Mouse (Mus musculus): ENCODE results near the gene Vmn1r1. TPM values are rescaled to one million over a fixed set of nuclear protein-coding genes. Genes with fewer than 3 reads are reported as not detected.

Gene Vmn1r1
- polyA plus RNA-seq, 1 experiment from 2014 or later = not detected

DNA sequence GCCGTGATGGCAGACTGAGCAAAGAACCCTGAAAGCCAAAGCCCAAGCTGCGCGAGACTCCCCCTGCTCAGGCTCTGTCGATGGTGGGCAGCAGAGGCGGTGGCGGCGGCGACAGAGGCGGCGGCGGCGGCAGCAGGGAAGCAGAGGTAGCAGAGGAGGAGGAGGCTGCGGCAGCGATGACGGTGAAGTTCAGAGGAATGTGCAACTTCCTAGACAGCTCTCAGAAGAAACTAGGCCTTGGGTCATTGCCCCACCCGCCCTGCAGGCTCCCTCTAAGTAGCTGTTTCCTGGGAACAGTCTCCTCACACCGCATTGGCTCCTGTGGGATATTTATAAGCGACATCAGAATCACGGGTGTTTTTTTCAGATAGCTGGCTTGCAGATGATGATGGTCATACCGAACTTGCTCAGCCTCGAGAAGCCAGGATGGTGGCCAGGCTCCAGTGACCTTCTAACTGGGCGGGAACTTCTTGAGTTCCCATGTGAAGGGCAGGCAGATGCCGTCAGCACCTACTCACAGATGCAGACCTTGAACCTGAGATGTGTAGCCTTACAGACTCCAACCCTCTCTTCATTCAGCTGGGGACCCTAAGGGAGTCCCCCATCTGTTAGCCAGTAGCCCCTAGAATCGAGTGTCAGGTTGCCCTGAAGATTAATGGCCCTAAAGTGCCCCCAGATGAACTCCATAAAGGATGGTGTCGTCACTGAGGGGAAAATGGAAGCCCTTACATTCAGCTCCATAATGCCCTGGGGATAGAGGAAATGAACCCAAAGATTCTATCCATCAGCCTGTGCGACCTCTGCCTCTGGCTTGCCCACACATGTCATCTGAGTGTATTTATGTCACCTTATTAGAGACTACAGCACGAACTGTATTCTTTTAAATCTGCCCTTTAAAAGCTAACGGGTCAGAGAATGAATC, 26.8 kb downstream of the Vmn1r1 start:
- DNase-seq (ENCODE audit: low spot score) = no peak

DNA sequence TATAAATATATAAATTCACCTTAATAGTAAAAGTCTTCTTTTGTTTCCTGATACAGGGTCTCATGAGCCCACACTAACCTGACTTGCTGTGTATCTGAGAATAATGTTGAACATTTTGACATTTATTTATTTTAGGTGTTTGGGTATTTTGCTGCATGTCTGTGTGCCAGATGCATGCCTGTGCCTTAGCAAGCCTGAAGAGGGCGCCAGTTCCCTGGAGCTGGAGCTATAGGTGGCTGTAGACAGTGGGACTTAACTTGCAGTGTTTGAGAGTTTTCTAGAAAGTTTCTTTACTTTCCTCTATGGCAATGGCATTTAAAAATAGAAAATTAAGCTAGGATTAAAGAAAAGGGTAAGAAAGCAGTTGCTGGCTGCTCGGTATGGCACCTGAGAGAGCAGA, 33.5 kb downstream of the Vmn1r1 start:
- peak; percentile 22 for DNase-seq (ENCODE audit: low spot score)

DNA sequence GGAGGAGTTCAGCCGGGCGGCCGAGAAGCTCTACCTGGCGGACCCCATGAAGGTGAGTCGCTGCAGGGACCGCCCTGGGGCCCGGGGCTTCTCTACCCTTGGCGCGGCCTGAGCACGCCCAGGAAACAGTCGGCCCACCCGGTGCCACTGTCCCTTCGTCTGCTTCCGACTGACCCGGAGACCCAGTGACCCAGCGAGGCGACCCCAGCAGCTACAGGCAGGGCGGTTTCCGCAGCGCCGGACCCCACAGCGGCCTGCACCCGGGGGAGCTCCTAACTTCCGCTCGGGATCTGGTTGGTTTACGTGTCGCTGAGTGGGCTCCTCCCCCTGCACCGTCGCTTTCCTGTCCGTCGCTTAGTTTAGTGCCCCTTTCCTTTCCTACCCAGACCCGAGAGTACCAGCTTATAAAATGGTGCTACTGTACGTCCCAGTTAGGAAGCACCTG, 39.3 kb downstream of the Vmn1r1 start:
- peak; percentile 91 for DNase-seq (ENCODE audit: low spot score)

DNA sequence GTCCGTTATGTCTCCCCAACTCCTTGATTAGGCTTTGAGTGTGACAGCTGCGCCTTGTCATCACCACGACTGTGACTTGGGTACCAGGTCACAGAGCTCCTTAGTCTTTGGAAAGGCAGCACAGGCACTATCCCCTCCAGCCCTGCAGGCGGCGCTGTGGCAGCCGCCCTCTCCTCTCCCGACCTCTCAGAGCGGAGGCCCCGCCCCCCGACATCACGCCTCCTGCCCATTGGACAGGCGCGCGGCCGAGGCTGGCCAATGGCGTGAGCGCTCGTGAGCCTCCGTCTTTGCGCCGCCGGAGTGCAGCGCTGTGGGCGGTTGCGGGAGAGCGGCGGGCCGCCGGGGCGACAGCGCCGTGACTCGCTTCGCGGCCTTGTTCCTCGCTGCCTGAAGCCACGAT, 39.8 kb downstream of the Vmn1r1 start, which contains the start of gene Srp9:
TSS of gene Srp9 (plus strand) at position 232 of the 400 bp plus-strand sequence.
- DNase-seq (ENCODE audit: low spot score) = peak; percentile 98

DNA sequence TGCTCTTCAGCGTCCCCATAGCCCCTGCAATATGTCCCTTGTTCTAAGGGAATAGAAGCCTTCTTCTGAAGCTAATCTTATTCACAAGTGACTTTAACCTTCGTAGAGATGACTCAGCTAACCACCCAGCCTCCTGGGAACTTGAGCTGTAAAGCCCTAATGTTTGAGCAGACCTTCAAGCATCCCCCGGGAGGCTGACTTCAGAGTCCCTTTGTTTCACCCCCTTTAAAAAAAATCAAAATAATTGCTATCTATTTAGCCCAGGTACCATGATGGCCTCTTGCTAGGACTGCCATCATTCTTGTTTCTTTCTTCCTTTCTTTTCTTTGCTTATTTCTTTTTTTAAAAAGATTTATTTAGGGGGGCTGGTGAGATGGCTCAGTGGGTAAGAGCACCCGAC, 41.9 kb downstream of the Vmn1r1 start:
- DNase-seq (ENCODE audit: low spot score) = no peak

DNA sequence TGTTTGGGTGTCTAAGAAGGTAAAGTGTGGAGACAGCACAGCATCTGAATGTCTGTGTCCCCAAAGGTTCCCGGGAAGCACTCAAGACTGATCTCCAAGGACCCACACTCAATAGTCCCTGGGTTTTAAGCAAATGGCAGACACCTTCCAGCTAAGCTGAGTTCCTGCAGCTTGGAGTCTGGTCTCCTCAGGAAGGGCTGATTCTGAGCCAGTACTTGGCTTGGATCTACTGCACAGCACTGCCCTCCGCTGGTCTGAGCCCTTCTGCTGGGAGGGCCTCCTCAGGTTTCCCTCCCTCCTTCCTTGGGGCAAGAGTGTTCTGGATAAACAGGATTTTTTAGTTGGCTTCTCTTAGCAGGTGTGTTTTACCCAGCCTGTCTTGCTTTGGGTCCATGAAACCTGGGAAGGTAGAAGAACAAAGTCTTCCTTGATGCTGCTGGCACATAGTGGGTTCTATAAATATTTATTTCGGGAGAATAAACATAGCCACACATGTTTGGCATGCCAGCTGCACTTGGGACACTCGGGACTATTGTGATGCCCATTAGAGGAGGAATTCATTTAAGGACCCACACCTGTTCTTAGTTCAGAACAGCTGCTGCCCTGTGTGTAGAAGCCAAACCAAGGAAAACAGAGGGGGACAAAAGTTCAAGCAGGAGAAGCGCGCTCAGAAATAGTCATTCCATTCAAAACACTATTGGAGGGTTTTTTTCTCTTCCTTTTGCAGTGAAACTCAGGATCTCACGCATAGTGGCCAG, 48.5 kb downstream of the Vmn1r1 start:
- DNase-seq (ENCODE audit: low spot score) = no peak

DNA sequence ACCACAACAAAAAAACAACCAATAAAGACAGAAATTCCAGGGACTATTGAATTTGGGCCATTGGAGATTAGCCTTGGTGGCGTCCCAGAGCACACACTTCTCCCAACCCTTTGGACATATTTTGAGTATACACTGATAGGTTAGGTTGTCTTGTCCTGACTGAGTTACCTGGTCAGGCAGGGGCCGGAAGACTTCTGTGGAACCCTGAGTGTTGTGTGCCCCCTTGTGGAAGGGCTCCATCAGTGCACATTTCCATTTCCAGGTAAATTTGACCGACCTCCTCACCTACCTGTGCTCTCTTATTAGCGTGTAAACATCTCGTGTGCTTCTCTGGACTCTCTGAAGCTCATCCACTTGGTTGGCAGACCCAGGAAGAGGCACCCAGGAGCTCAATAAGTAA, 49.1 kb downstream of the Vmn1r1 start:
- peak; percentile 63 for DNase-seq (ENCODE audit: low spot score)

DNA sequence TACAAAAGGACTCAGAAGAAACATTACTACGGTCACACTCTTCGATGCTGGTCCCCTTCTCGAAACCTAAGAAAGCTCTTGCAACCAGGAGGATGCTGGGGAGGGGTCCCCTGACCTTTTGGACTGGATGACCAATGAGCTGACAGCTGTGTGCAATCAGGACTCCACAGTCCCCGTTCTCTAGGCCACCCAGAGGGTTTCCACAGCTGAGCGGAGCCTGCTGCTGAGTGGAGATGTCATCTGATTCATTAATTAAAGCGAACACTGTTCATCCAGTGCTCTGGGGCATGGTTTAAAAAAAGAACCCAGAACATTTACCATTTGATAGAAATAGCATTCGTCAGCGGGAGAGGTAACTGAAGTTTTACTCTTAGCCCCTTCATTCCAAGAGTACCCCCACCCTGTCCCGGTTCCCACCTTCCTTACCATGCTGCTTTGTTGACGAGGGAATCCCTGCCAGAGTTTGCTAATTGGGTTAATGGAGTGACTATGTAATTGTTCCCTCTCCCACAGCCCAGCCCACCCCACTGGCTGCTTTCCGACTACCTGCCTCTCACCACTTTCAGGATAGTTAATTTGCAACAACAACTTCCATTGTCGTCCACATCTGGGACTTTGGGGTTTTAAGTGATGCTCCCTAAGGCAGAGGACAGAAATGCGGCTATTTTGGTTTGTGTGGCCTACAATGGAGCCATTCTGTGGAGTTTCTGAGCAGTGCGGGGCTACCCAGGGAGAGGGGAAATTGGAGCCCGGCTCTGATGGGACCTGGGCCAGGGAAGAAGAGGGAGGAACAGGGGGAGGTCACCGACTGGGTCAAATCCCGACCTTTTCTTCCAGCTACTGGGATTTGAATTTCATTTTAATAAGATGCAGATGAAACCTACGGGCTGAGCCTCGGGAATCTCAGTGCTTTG, 50.4 kb downstream of the Vmn1r1 start:
- no peak for DNase-seq (ENCODE audit: low spot score)

DNA sequence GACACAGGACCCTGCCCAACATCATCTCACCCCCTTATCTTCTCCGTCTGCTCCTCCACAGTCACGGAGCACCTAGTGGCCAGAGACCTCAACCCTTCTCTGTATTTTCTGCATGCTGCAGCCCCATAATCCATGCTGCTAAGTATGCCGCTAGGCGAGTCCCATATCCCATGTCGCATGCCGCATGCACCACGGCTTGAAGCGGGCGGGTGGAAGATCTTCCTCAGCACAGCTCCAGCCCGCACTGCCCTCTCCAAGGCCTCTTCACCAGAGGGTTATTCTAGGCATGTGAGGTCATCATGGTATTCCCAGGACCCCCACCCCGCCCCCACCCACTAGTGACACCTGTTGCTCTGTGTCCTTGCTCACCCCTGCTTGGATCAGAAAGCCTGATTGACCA, 51.2 kb downstream of the Vmn1r1 start:
- DNase-seq (ENCODE audit: low spot score) = no peak

DNA sequence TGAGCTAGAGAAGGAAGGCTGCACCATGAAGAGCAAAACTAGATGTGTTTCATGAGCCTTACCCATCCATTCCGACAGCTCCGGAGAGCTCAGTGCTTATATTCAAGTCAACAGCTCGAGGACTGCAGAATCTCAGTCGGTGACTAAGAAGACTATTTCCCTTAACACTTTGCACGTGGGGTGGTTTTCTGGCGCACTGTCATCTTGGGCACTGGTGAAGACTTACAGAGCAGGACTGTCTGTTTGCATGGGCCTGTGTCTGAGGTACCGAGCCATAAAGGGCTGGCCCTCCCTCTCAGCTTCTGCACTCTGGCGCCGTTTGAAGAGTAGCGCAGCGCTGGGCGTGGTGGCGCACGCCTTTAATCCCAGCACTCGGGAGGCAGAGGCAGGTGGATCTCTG, 51.9 kb downstream of the Vmn1r1 start:
- no peak for DNase-seq (ENCODE audit: low spot score)

DNA sequence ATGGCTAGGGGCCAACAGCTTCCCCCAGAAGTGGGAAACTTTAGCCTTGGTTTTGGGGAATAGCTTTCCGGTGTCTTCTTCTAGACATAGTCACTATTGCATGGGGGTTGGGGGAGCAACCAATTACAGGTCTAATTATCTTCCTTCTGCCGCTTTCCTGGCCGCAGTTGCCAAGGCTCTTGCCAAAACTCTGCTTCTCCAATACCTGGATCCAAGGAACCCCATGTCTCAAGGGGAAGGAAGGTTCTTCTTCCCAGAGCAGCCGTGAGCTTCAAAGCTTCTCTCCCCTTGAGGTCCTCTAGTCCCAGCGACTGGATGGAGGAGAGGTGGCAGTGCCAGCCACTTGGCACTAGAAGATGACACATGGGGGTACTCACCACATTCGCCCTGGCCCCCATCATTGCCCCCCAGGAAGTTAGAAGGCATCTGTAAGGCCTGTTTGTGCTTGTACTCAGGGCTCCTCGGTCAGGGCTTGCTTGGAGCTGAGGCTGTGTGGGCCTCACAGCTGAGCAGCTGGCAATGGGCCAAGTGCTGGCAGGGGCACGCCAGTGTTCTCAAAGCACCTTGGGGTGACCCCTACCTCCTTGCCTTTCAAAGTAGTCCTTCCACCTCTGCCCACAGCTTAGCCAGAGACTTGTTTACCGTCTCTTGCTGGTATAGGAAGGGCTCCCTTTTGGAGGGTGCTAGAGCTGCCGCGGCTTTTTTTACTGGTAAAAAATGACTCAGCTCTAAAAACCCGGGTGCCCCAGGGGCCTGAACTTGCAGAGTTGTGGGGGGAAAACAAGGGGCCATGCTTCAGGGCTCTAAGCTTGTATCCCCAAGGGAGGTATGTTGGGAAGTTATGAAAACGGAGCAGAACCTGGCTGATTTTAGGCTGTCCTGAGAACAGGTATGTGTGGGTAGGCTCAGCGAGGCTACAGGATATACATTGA, 52.6 kb downstream of the Vmn1r1 start:
- DNase-seq (ENCODE audit: low spot score) = peak; percentile 21

DNA sequence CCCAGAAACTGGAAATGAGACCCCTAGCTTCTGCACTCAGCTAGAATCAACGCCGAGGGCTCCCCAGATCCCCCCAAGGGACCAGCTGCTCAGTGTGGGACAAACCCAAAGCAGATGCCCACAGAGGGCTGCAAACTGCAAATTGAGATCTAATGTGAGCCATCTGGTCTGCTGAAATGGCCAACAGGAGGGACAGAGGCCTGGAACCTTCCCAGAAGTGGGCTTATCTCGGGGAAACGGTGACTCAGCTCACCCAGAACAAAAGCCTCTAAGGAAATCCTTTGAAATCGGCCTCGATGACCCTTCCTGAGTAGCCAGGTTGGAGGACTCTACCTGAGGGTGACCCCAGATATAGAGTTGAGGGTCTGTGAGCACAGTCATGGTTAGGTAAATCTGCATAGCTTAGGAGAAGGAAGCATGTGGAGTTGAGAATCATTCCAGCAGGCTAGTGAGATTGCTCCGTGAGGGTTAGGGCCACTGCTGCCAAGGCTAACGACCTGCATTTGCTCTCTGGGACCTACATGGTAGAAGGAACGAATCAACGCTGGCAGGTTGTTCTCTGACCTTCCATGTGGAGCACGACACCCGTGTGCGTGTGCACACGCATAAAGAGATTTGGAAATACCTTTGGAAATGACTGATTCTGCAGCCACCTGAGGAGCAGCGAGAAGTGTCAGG, 53.4 kb downstream of the Vmn1r1 start:
- DNase-seq (ENCODE audit: low spot score) = no peak

DNA sequence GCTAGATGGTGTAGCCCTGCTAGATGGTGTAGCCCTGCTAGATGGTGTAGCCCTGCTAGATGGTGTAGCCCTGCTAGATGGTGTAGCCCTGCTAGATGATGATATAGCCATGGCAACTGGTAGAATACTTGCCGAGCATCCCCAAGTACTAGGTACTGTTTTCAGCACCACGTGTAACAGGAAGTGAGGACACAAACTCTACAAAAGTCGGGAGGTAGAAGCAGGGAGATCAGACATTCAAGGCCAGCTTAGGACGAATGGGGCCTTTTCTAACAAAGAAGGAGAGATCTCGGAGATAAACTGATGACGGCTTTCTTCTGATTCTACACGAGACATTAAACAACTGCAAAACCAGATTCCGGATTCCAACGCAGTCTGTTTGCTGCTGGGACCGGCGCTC, 54.1 kb downstream of the Vmn1r1 start:
- no peak for DNase-seq (ENCODE audit: low spot score)

DNA sequence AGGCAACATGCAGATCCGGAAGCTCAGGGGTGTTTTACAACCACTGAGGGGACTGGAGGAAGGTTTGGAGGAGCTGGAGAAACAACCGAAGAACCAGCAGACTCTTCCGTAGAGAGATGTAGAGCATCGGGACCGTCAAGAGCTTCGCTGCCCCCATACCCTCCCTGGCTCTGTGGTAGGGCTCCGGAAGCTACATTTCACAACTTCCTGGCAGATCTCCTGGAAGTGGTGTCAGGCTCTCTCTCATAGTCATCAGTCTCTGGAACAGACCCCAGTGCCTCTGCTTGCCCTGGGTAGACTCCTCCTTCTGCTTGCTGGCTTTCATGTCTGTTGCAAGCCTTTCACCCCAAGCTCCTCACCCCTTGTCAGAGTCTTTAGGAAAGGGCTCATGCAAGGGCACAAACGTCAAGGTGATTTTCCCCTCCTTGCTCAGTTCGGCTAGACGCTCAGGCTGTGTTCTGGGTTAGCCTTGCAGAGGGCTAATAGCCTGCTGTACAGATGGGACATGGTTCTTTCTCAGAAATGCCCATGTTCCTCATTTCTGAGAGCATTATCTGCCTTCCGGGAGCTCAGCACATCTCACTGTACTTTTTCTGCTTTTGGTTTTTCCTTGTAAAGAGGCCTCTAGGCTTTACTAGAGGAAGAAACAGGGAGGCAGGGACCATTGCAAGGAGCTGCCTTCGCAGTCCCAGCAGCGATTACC, 55.7 kb downstream of the Vmn1r1 start:
- DNase-seq (ENCODE audit: low spot score) = peak; percentile 55

DNA sequence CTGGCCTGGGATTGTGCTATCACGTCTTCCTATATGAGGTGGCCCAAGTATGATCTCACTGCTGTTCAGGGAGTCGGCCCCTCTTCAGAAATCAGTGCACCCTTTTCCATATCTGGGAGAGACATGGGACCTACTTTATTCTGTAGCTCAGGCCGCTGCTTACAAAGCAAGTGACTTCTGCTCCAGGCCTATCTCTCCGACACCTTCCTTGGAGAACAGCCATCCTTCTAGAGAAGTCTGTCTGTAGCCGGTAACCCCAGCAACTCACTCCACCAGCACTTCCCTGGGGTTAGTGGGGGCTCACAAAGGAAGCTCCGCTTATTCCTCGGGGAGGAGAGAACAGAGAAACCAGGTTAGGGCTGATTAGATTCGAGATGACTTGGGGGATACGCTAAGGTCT, 57.0 kb downstream of the Vmn1r1 start:
- no peak for DNase-seq (ENCODE audit: low spot score)

DNA sequence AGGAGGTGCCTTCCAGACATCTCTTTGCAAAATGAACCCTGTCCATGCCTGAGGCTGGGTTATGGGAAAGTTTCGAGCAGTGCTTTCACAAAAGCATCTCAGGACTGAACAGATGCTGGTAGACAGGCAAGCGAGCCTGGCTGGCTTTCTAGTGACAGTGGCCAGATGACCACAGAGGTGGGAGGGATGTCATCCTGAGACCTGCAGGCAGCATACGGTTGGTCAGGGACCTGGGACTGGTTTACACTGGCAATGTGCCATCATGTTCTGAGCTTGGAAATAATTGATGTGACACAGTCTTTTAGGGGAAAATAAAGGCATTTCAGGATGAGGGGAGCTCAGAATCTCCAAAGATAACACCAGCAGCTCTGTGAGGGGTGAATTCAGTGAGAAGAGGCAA, 59.3 kb downstream of the Vmn1r1 start:
- no peak for DNase-seq (ENCODE audit: low spot score)
